Mouse (Mus musculus): Measurements from ENCODE around the gene Ncbp1. TPM values are rescaled to one million over a fixed set of nuclear protein-coding genes. Genes with fewer than 3 reads are reported as not detected.
A peak's percentile ranks its signal among the peaks of the same experiment; 100 is the strongest.

Gene Ncbp1
- 70.2 and 75.7 TPM in 2 replicates for polyA plus RNA-seq (2015; fragmentation: Nextera tagmentation; extraction: Ambion mirVana)

DNA sequence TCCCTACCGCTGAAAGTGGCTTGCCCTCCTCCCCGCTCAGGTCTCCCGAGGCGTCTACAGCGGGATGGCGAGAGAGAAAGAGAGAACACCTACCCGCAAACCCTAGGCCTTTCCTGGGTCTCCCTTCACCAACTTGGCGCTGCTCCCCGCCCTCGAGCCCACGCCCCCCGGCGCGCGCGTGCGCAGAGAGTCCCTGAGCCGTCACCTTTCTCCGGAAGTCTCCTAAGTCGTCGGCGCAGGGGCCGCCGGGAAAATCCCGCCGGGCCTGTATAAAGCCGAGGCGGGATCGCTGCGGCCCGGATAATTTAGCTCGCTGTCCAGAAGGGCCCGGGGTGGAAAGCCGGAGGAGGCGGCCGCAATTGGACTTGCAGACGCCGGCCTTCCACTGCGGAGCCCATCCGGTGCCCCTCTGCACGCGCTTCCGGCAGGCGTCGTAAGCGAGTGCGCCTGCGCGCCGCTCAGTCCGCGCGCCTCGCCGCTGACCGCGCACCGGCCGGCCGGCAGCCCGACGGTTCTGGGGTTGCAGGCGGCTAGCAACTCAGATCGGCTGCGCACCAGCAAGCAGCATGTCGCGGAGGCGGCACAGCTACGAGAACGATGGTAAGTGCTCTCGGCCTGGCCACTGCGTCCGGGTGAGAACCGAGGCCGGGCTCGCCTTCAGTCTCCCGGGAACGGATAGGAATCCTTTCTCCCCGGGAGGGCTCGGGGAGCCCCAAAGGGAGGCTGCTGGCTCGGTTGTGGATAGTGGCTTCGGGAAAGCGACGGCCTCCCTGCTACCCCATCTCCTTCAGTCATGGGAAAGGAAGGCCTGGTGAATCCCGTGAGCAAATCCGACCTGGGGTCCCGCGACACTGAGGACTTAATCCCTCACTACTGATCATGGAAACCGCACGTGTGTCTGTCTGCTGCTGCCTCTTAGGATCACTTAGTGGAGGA is at the start of gene Ncbp1, which contains the start of gene Tstd2:
Gene Ncbp1, plus strand, starts transcription at position 327 of the 936 bp plus-strand sequence.
Gene Tstd2, minus strand, starts transcription at position 408 of the 936 bp plus-strand sequence.
- WGBS, result under 1% methylated on average over 89 of the region's 90 CpGs
- Histone ChIP-seq H3K27me3 (ENCODE audit: control insufficient read depth, insufficient read depth, low read depth, low read length) (no peaks in the 10 kb centered on the region), H3K36me3 (ENCODE audit: control insufficient read depth, insufficient read depth, low read length) (no peaks in the 10 kb centered on the region), H3K4me1 (ENCODE audit: control insufficient read depth, insufficient read depth, low read length) (peaks cover 23% of the 10 kb centered on the region), H3K9ac (ENCODE audit: low read depth, low read length) (peak within 1 kb of the TSS; percentile 80), H3K9me3 (replicated peaks; ENCODE audit: control insufficient read depth, low read length, poor library complexity, severe bottlenecking) (no peaks in the 10 kb centered on the region), H3K4me2 (ENCODE audit: low read length) (peak within 1 kb of the TSS; percentile 73), H3K27ac (ENCODE audit: low read length) (peak within 1 kb of the TSS; percentile 98), H3K4me3 (ENCODE audit: low read depth, low read length) (peak within 1 kb of the TSS; percentile 68)
- ATAC-seq, result peak; percentile 94

DNA sequence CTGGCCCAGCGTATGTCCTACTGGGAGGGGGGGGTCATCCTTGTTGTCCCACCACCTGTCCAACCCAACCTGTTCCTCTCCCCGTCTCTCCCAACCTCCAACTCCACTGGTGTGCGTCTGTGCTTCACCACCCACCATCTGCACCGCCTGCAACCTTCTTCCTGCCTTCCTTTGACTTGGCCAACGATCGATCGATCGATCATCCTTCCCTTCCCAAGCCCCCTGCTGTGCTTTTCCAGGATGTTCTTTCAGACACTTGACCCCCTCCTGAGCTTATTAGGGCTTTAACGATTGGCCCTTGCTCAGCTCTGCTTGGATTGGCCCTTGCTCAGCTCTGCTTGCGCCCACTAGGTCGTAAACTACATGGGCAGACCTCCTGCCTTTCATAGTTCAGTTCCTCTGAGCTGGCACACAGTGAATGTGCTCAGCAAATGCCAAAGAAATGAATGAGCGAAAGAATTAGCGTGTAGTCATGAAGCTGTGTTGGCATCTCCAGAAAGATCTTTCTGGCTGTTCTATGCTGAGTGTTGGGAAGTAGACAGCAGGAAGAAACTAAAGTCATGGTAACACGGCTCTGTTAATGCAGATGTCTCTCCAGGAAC is 48.8 kb upstream of the Ncbp1 start:
- H3K9ac ChIP-seq (ENCODE audit: low read depth, low read length), result no peak overlapping the region
- no peak for ATAC-seq
- H3K4me1 ChIP-seq (ENCODE audit: control insufficient read depth, insufficient read depth, low read length), result no peaks in the 10 kb centered on the region
- no peaks in the 10 kb centered on the region for H3K9me3 ChIP-seq (replicated peaks; ENCODE audit: control insufficient read depth, low read length, poor library complexity, severe bottlenecking)
- H3K27me3 ChIP-seq (ENCODE audit: control insufficient read depth, insufficient read depth, low read depth, low read length), result no peaks in the 10 kb centered on the region
- no peak overlapping the region for H3K4me3 ChIP-seq (ENCODE audit: low read depth, low read length)
- H3K36me3 ChIP-seq (ENCODE audit: control insufficient read depth, insufficient read depth, low read length), result no peaks in the 10 kb centered on the region
- H3K4me2 ChIP-seq (ENCODE audit: low read length), result no peak overlapping the region
- 91% methylated on average over 14 of the region's 14 CpGs for WGBS
- H3K27ac ChIP-seq (ENCODE audit: low read length), result no peak overlapping the region

DNA sequence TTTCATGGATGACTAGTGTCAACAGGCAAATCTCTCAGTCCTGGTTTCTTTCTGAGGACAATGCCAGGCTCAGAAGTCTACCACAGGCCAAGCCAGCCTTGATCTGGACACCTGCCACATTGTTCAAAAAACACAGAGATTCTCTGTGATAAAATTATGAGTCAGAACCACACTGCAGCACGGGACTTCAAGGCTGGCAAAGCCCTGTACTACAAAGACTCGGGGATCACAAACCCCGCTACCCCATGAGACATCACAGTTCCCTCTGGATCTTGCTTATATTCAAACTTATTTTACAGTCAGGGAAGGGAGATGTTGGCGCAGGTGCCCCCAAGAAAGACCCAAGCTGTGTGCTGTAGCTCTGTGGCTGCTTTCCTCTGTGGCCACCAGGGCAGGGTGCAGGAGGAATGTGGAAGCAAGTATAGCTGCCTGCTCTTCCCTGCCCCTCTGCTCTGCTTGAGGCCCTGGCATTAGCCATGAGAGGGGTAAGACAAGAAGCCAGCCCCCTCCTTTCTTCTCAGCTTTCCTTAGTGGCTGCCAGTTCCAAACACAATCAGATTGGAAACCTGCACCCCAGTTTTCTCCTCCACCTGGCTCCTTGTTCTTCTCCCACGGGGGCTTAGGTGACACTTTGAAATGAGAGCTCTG is 45.9 kb upstream of the Ncbp1 start:
- Histone ChIP-seq H3K4me1 (ENCODE audit: control insufficient read depth, insufficient read depth, low read length) (no peaks in the 10 kb centered on the region), H3K9ac (ENCODE audit: low read depth, low read length) (no peak overlapping the region), H3K9me3 (replicated peaks; ENCODE audit: control insufficient read depth, low read length, poor library complexity, severe bottlenecking) (no peaks in the 10 kb centered on the region), H3K4me3 (ENCODE audit: low read depth, low read length) (no peak overlapping the region), H3K4me2 (ENCODE audit: low read length) (no peak overlapping the region), H3K36me3 (ENCODE audit: control insufficient read depth, insufficient read depth, low read length) (no peaks in the 10 kb centered on the region), H3K27me3 (ENCODE audit: control insufficient read depth, insufficient read depth, low read depth, low read length) (no peaks in the 10 kb centered on the region), H3K27ac (ENCODE audit: low read length) (no peak overlapping the region)
- ATAC-seq, result no peak
- 79% methylated on average over 5 of the region's 5 CpGs for WGBS

DNA sequence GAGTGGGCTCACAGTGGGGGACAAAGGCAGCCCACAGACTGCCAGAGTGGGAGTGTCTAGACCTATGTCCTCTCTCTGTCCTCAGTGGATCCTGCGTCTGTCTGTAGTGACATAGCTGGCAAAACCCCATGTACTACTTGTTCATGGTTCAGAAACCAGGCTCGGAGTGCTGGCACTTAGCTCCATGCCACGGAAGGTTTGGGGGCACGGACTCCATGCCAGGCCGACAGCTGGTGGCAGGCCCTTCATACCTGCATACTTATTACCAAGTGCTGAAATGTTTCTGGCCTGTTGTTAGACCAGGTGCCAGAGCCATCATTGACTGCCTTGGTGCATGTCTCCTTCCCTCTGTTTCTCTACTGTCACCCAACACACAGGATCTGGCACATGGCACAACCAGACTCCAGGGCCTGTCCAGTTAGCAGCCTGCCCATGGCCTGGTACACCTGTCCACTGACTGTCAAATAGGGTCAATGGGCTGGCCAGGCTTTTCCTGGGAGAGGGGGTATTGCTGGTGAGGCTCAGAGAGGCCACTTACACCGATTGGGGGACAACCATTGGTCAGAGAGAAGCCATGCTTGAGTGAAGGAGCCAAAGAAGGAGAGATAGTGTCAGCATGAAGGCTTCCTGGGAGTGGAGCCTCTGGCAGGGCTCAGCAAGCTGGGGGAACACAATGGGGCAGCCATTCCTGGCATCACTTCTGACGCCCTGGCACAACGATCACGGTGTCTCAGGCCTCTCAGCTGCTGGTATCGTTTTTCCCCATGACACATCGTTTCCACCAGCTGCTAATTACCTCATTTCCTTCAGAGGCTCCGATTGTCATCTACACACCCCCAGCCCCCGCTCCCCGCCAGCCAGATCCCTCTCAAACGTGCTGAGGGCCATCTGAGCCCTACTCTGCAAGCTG is 43.2 kb upstream of the Ncbp1 start:
- ATAC-seq, result no peak; the same call in 1 of the 2 replicates
- Histone ChIP-seq H3K4me1 (ENCODE audit: control insufficient read depth, insufficient read depth, low read length) (no peaks in the 10 kb centered on the region), H3K27me3 (ENCODE audit: control insufficient read depth, insufficient read depth, low read depth, low read length) (no peaks in the 10 kb centered on the region), H3K4me3 (ENCODE audit: low read depth, low read length) (no peak overlapping the region), H3K9me3 (replicated peaks; ENCODE audit: control insufficient read depth, low read length, poor library complexity, severe bottlenecking) (no peaks in the 10 kb centered on the region), H3K36me3 (ENCODE audit: control insufficient read depth, insufficient read depth, low read length) (no peaks in the 10 kb centered on the region), H3K4me2 (ENCODE audit: low read length) (no peak overlapping the region), H3K27ac (ENCODE audit: low read length) (no peak overlapping the region), H3K9ac (ENCODE audit: low read depth, low read length) (no peak overlapping the region)
- 61% methylated on average over 15 of the region's 15 CpGs for WGBS

GRCm38 (mm10) chr4:46095826-46096159 is 42.6 kb upstream of the Ncbp1 start:
- Histone ChIP-seq H3K4me2 (ENCODE audit: low read length) (no peak overlapping the region), H3K9me3 (replicated peaks; ENCODE audit: control insufficient read depth, low read length, poor library complexity, severe bottlenecking) (no peaks in the 10 kb centered on the region), H3K36me3 (ENCODE audit: control insufficient read depth, insufficient read depth, low read length) (no peaks in the 10 kb centered on the region), H3K27ac (ENCODE audit: low read length) (no peak overlapping the region), H3K9ac (ENCODE audit: low read depth, low read length) (no peak overlapping the region), H3K4me1 (ENCODE audit: control insufficient read depth, insufficient read depth, low read length) (no peaks in the 10 kb centered on the region), H3K4me3 (ENCODE audit: low read depth, low read length) (no peak overlapping the region), H3K27me3 (ENCODE audit: control insufficient read depth, insufficient read depth, low read depth, low read length) (no peaks in the 10 kb centered on the region)
- WGBS, result 87% methylated on average over 3 of the region's 3 CpGs
- ATAC-seq, result no peak

GRCm38 (mm10) chr4:46096546-46096945 is 41.9 kb upstream of the Ncbp1 start:
- H3K27me3 ChIP-seq (ENCODE audit: control insufficient read depth, insufficient read depth, low read depth, low read length), result no peaks in the 10 kb centered on the region
- 93% methylated on average over 7 of the region's 7 CpGs for WGBS
- no peak overlapping the region for H3K4me3 ChIP-seq (ENCODE audit: low read depth, low read length)
- H3K9me3 ChIP-seq (replicated peaks; ENCODE audit: control insufficient read depth, low read length, poor library complexity, severe bottlenecking), result no peaks in the 10 kb centered on the region
- H3K4me2 ChIP-seq (ENCODE audit: low read length), result no peak overlapping the region
- ATAC-seq, result no peak
- no peak overlapping the region for H3K27ac ChIP-seq (ENCODE audit: low read length)
- no peaks in the 10 kb centered on the region for H3K4me1 ChIP-seq (ENCODE audit: control insufficient read depth, insufficient read depth, low read length)
- H3K9ac ChIP-seq (ENCODE audit: low read depth, low read length), result no peak overlapping the region
- H3K36me3 ChIP-seq (ENCODE audit: control insufficient read depth, insufficient read depth, low read length), result no peaks in the 10 kb centered on the region

GRCm38 (mm10) chr4:46097591-46097990 is 40.8 kb upstream of the Ncbp1 start:
- no peak overlapping the region for H3K4me3 ChIP-seq (ENCODE audit: low read depth, low read length)
- no peak for ATAC-seq
- H3K4me1 ChIP-seq (ENCODE audit: control insufficient read depth, insufficient read depth, low read length), result no peaks in the 10 kb centered on the region
- no peak overlapping the region for H3K27ac ChIP-seq (ENCODE audit: low read length)
- no peak overlapping the region for H3K4me2 ChIP-seq (ENCODE audit: low read length)
- WGBS, result 93% methylated on average over 2 of the region's 2 CpGs
- no peak overlapping the region for H3K9ac ChIP-seq (ENCODE audit: low read depth, low read length)
- no peaks in the 10 kb centered on the region for H3K36me3 ChIP-seq (ENCODE audit: control insufficient read depth, insufficient read depth, low read length)
- no peaks in the 10 kb centered on the region for H3K9me3 ChIP-seq (replicated peaks; ENCODE audit: control insufficient read depth, low read length, poor library complexity, severe bottlenecking)
- H3K27me3 ChIP-seq (ENCODE audit: control insufficient read depth, insufficient read depth, low read depth, low read length), result no peaks in the 10 kb centered on the region

DNA sequence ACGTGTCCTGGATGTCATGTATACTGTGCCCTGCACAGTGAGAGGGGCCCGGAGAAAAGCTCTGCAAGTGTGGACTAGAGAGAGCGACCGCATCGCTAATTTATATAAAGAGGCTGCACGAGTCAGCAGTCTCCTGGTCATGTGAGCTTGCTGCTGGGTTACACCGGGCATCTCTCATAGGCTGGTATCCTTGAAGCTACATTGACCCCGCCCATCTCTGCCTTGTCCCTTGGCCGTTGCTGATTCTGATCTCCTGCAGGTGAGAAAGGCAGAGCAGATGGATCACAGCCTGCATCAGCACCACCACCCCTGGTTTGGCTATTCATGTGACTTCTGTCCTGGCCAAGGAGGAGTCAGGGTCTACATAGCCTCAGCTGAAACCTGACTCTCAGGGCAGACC is 39.3 kb upstream of the Ncbp1 start:
- no peaks in the 10 kb centered on the region for H3K4me1 ChIP-seq (ENCODE audit: control insufficient read depth, insufficient read depth, low read length)
- no peak for ATAC-seq
- no peaks in the 10 kb centered on the region for H3K27me3 ChIP-seq (ENCODE audit: control insufficient read depth, insufficient read depth, low read depth, low read length)
- no peaks in the 10 kb centered on the region for H3K9me3 ChIP-seq (replicated peaks; ENCODE audit: control insufficient read depth, low read length, poor library complexity, severe bottlenecking)
- no peak overlapping the region for H3K4me3 ChIP-seq (ENCODE audit: low read depth, low read length)
- H3K4me2 ChIP-seq (ENCODE audit: low read length), result no peak overlapping the region
- no peak overlapping the region for H3K9ac ChIP-seq (ENCODE audit: low read depth, low read length)
- H3K27ac ChIP-seq (ENCODE audit: low read length), result no peak overlapping the region
- no peaks in the 10 kb centered on the region for H3K36me3 ChIP-seq (ENCODE audit: control insufficient read depth, insufficient read depth, low read length)
- WGBS, result 78% methylated on average over 9 of the region's 9 CpGs
